Mouse (Mus musculus) kidney, embryonic 14.5 days (tissue): ENCODE results near the gene Pik3cb. TPM values are rescaled to one million over a fixed set of nuclear protein-coding genes. Genes with fewer than 3 reads are reported as not detected.

ENCODE experiments used
- ATAC-seq: fragments of 200-750 bp; cut with Nextera tagmentation; 2 replicates; pipeline ENCODE4 v1.8.0; 2017; ENCODE audit warnings: moderate number of reproducible peaks, mild to moderate bottlenecking, moderate TSS enrichment, moderate library complexity; ENCODE audit not compliant: low FRiP score, low TSS enrichment
- H3K27ac ChIP-seq: fragments of 300-500 bp; sonication (generic); 2 replicates; pipeline ENCODE4 v1.5.1; 2014; ENCODE audit warnings: low read depth, mild to moderate bottlenecking, low read length, moderate library complexity, mixed read lengths
- H3K27me3 ChIP-seq: fragments of 300-500 bp; sonication (generic); 2 replicates; pipeline ENCODE4 v1.6.1; 2014; ENCODE audit warnings: mild to moderate bottlenecking, low read length; ENCODE audit not compliant: control insufficient read depth, insufficient read depth
- H3K36me3 ChIP-seq: fragments of 300-500 bp; sonication (generic); 2 replicates; pipeline ENCODE4 v1.6.1; 2014; ENCODE audit warnings: low read length, mixed read lengths; ENCODE audit not compliant: control insufficient read depth, insufficient read depth
- H3K4me1 ChIP-seq: fragments of 300-500 bp; sonication (generic); 2 replicates; pipeline ENCODE4 v1.6.1; 2014; ENCODE audit warnings: low read length, mixed read lengths; ENCODE audit not compliant: control insufficient read depth, insufficient read depth
- H3K4me2 ChIP-seq: fragments of 300-500 bp; sonication (generic); replicated peaks from 2 replicates; pipeline ENCODE4 v1.6.1; 2014; ENCODE audit warnings: low read depth, mild to moderate bottlenecking, low read length
- H3K4me3 ChIP-seq: fragments of 300-500 bp; sonication (generic); 2 replicates; pipeline ENCODE4 v1.5.1; 2014; ENCODE audit warnings: mild to moderate bottlenecking, low read length
- H3K9ac ChIP-seq: fragments of 300-500 bp; sonication (generic); 2 replicates; pipeline ENCODE4 v1.6.1; 2014; ENCODE audit warnings: low read depth, mild to moderate bottlenecking, low read length, moderate library complexity
- H3K9me3 ChIP-seq: fragments of 300-500 bp; sonication (generic); 2 replicates; pipeline ENCODE4 v1.6.1; 2016; ENCODE audit warnings: low read length; ENCODE audit not compliant: control insufficient read depth
- WGBS: fragments of 180-500 bp; shearing (Covaris S2); extraction: QIAGEN DNeasy Blood & Tissue Kit; methylation state at CpG from one replicate; pipeline ENCODE4 v1.1.7; 2014; 5-methylcytosine and 5-hydroxymethylcytosine counted together
- polyA plus RNA-seq: library from polyadenylated mRNA; unstranded; fragments of >200 nt; fragmentation: Nextera tagmentation; extraction: Ambion mirVana; gene quantifications from 2 replicates; pipeline ENCODE4 v1.2.1, GENCODE M21; 2014

Gene Pik3cb
- polyA plus RNA-seq, 1 experiment from 2014 or later = 1.0 TPM

- WGBS = 73% methylated on average over 7 of the region's 7 CpGs
These were observed 17.8 kb upstream of the Pik3cb start for GRCm38 (mm10) chr9:99158203-99158632.

GRCm38 (mm10) chr9:99153655-99154054, 13.2 kb upstream of the Pik3cb start:
- 50% methylated on average over 3 of the region's 3 CpGs for WGBS
- Histone ChIP-seq H3K4me3 (no peak overlapping the region), H3K36me3 (no peaks in the 10 kb centered on the region), H3K4me1 (no peaks in the 10 kb centered on the region), H3K9me3 (no peaks in the 10 kb centered on the region), H3K27ac (no peak overlapping the region), H3K27me3 (no peaks in the 10 kb centered on the region), H3K4me2 (no peak overlapping the region), H3K9ac (no peak overlapping the region)
- no peak for ATAC-seq

More at GRCm38 (mm10) chr9:99158203-99158632, 17.8 kb upstream of the Pik3cb start:
- Histone ChIP-seq H3K4me2 (no peak overlapping the region), H3K4me3 (no peak overlapping the region), H3K27ac (no peak overlapping the region), H3K4me1 (no peaks in the 10 kb centered on the region), H3K9ac (no peak overlapping the region), H3K9me3 (no peaks in the 10 kb centered on the region), H3K36me3 (no peaks in the 10 kb centered on the region), H3K27me3 (no peaks in the 10 kb centered on the region)
- ATAC-seq = no peak

GRCm38 (mm10) chr9:99152699-99153490, 12.5 kb upstream of the Pik3cb start:
- 21% methylated on average over 9 of the region's 9 CpGs for WGBS
- no peak overlapping the region for H3K9ac ChIP-seq

GRCm38 (mm10) chr9:99146855-99147735, 6.7 kb upstream of the Pik3cb start:
- WGBS = 85% methylated on average over 27 of the region's 27 CpGs
- H3K27ac ChIP-seq = no peak overlapping the region
- no peak for ATAC-seq
- H3K4me3 ChIP-seq = no peak overlapping the region
- H3K36me3 ChIP-seq = no peaks in the 10 kb centered on the region
- no peaks in the 10 kb centered on the region for H3K4me1 ChIP-seq
- no peak overlapping the region for H3K4me2 ChIP-seq
- H3K9ac ChIP-seq = no peak overlapping the region
- H3K9me3 ChIP-seq = no peaks in the 10 kb centered on the region
- H3K27me3 ChIP-seq = no peaks in the 10 kb centered on the region

More at GRCm38 (mm10) chr9:99152699-99153490, 12.5 kb upstream of the Pik3cb start:
- no peak for ATAC-seq
- no peak overlapping the region for H3K27ac ChIP-seq
- no peak overlapping the region for H3K4me2 ChIP-seq
- H3K9me3 ChIP-seq = no peaks in the 10 kb centered on the region
- no peaks in the 10 kb centered on the region for H3K36me3 ChIP-seq
- no peaks in the 10 kb centered on the region for H3K4me1 ChIP-seq
- no peaks in the 10 kb centered on the region for H3K27me3 ChIP-seq
- H3K4me3 ChIP-seq = no peak overlapping the region

- no peaks in the 10 kb centered on the region for H3K9me3 ChIP-seq
- H3K9ac ChIP-seq = no peak overlapping the region
- H3K4me3 ChIP-seq = no peak overlapping the region
- no peak overlapping the region for H3K4me2 ChIP-seq
- no peak overlapping the region for H3K27ac ChIP-seq
- peaks cover 7% of the 10 kb centered on the region; the same call in 1 of the 2 replicates for H3K27me3 ChIP-seq
- WGBS = 59% methylated on average over 6 of the region's 6 CpGs
- H3K4me1 ChIP-seq = no peaks in the 10 kb centered on the region
- no peaks in the 10 kb centered on the region for H3K36me3 ChIP-seq
- no peak for ATAC-seq
These were observed 5.3 kb upstream of the Pik3cb start for GRCm38 (mm10) chr9:99145756-99146155.

GRCm38 (mm10) chr9:99144416-99144989, 4.1 kb upstream of the Pik3cb start:
- Histone ChIP-seq H3K27me3 (peaks cover 7% of the 10 kb centered on the region; the same call in 1 of the 2 replicates), H3K4me3 (no peak overlapping the region), H3K36me3 (no peaks in the 10 kb centered on the region), H3K9me3 (no peaks in the 10 kb centered on the region), H3K4me1 (no peaks in the 10 kb centered on the region), H3K27ac (no peak overlapping the region), H3K9ac (no peak overlapping the region), H3K4me2 (no peak overlapping the region)
- ATAC-seq = no peak
- WGBS = 40% methylated on average over 7 of the region's 7 CpGs

- Histone ChIP-seq H3K9me3 (no peaks in the 10 kb centered on the region), H3K36me3 (no peaks in the 10 kb centered on the region), H3K4me3 (no peak overlapping the region), H3K4me1 (0 out of 2 replicates have a peak, but pooled peaks cover 3% of the 10 kb centered on the region), H3K27ac (no peak overlapping the region), H3K9ac (no peak overlapping the region), H3K27me3 (peaks cover 17% of the 10 kb centered on the region; the same call in 1 of the 2 replicates), H3K4me2 (no peak overlapping the region)
- no peak for ATAC-seq
- WGBS = 89% methylated on average over 8 of the region's 8 CpGs
These were observed 1.2 kb upstream of the Pik3cb start for GRCm38 (mm10) chr9:99141618-99142017.

- Histone ChIP-seq H3K9ac (no peak overlapping the region), H3K27me3 (peaks cover 17% of the 10 kb centered on the region; the same call in 1 of the 2 replicates), H3K27ac (no peak overlapping the region), H3K36me3 (no peaks in the 10 kb centered on the region), H3K9me3 (no peaks in the 10 kb centered on the region), H3K4me3 (no peak overlapping the region), H3K4me2 (peak overlapping the region; percentile 81; the same call in 1 of the 2 replicates), H3K4me1 (0 out of 2 replicates have a peak, but pooled peaks cover 3% of the 10 kb centered on the region)
- 44% methylated on average over 3 of the region's 3 CpGs for WGBS
- ATAC-seq = no peak
These were observed 750 bp upstream of the Pik3cb start for GRCm38 (mm10) chr9:99141171-99141570.
